Mouse (Mus musculus) heart, postnatal 0 days (tissue): Measurements from ENCODE around the gene Suox. TPM values are rescaled to one million over a fixed set of nuclear protein-coding genes. Genes with fewer than 3 reads are reported as not detected.
"Not testable (repeated sequence)": the region's sequence is repeated elsewhere in the genome, so short reads cannot be mapped to it uniquely, and the experiment has no call there.

ENCODE experiments used
- ATAC-seq: fragments of 200-750 bp; cut with Nextera tagmentation; 2 replicates; pipeline ENCODE4 v1.8.0; 2017; ENCODE audit warnings: low read depth, moderate number of reproducible peaks, moderate library complexity; ENCODE audit not compliant: insufficient read depth
- DNase-seq: peaks from one replicate; pipeline ENCODE4 v3.0.0-alpha.2; 2016; ENCODE audit warnings: low spot score
- H3K27ac ChIP-seq: fragments of 300-500 bp; sonication (generic); 2 replicates; pipeline ENCODE4 v1.5.1; 2014; ENCODE audit warnings: low read depth, mild to moderate bottlenecking
- H3K27me3 ChIP-seq: fragments of 300-500 bp; sonication (generic); 2 replicates; pipeline ENCODE4 v1.6.1; 2014; ENCODE audit warnings: low read length, mixed read lengths; ENCODE audit not compliant: control insufficient read depth, insufficient read depth
- H3K36me3 ChIP-seq: fragments of 300-500 bp; sonication (generic); replicated peaks from 2 replicates; pipeline ENCODE4 v1.6.1; 2014; ENCODE audit warnings: low read length, mixed read lengths; ENCODE audit not compliant: control insufficient read depth, insufficient read depth
- H3K4me1 ChIP-seq: fragments of 300-500 bp; sonication (generic); 2 replicates; pipeline ENCODE4 v1.6.1; 2014; ENCODE audit warnings: antibody characterized with exemption; ENCODE audit not compliant: control insufficient read depth, insufficient read depth
- H3K4me2 ChIP-seq: fragments of 300-500 bp; sonication (generic); 2 replicates; pipeline ENCODE4 v1.6.1; 2014; ENCODE audit warnings: low read depth, mild to moderate bottlenecking, low read length, moderate library complexity
- H3K4me3 ChIP-seq: fragments of 300-500 bp; sonication (generic); 2 replicates; pipeline ENCODE4 v1.5.1; 2014; ENCODE audit warnings: low read depth, low read length
- H3K9ac ChIP-seq: fragments of 300-500 bp; sonication (generic); replicated peaks from 2 replicates; pipeline ENCODE4 v1.6.1; 2014; ENCODE audit warnings: low read depth, low read length, mixed read lengths
- H3K9me3 ChIP-seq: fragments of 300-500 bp; sonication (generic); replicated peaks from 2 replicates; pipeline ENCODE4 v1.6.1; 2016; ENCODE audit warnings: low read length; ENCODE audit not compliant: control insufficient read depth
- CTCF ChIP-seq: IDR thresholded peaks from 2 replicates; pipeline ENCODE4 v1.5.1; 2016; ENCODE audit warnings: antibody characterized with exemption, control low read depth, low read depth
- EP300 ChIP-seq: IDR thresholded peaks from 2 replicates; pipeline ENCODE4 v1.6.1; 2016; ENCODE audit warnings: antibody characterized with exemption, low read depth
- WGBS: fragments of 180-500 bp; shearing (Covaris S2); extraction: QIAGEN DNeasy Blood & Tissue Kit; methylation state at CpG from one replicate; pipeline ENCODE4 v1.1.7; 2014; 5-methylcytosine and 5-hydroxymethylcytosine counted together
- polyA plus RNA-seq: library from polyadenylated mRNA; unstranded; fragments of >200 nt; fragmentation: Nextera tagmentation; extraction: Ambion mirVana; gene quantifications from 2 replicates; pipeline ENCODE4 v1.2.1, GENCODE M21; 2015
- total RNA-seq: library from RNA; depleted of rRNA; stranded (reverse); fragments of >200 nt; gene quantifications from 2 replicates; pipeline ENCODE4 v1.2.3, GENCODE M21; 2014; ENCODE audit warnings: low replicate concordance

The Suox gene
- total and polyA plus RNA-seq, 2 experiments from 2014 or later: 12.5 to 17.2 TPM

GRCm38 (mm10) chr10:128639999-128640398 lies 33.9 kb downstream of the Suox start:
- Histone ChIP-seq H3K4me2 (no peak overlapping the region), H3K36me3 (no peaks in the 10 kb centered on the region), H3K9me3 (no peaks in the 10 kb centered on the region), H3K27ac (no peak overlapping the region), H3K4me1 (peaks cover 6% of the 10 kb centered on the region), H3K27me3 (no peaks in the 10 kb centered on the region; the same call in 1 of the 2 replicates), H3K9ac (no peak overlapping the region), H3K4me3 (no peak overlapping the region)
- DNase-seq: no peak
- no peak for TF ChIP-seq EP300
- TF ChIP-seq CTCF: no peak
- WGBS: 67% methylated on average over 14 of the region's 14 CpGs
- ATAC-seq: no peak

DNA sequence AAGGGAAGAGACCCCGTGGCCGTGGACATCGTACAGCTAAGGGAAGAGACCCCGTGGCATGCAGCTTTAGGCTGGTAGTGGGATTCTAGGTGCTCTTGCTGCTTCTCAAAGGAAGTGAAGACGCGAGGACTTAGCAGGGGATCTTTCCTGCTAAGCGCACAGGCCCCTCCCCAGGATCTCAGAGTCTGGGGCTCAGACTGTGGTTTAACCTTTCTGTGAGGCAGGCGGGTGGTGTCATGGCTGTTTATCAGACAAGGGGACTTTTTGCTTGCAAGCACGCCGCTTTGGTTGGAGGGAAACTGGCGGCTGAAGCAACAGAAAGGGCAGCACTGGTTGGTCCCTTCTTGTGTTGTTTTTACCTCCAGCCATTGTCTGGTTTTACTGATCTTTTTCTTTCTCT lies 36.9 kb downstream of the Suox start:
- H3K27me3 ChIP-seq: no peaks in the 10 kb centered on the region
- TF ChIP-seq CTCF: no peak
- TF ChIP-seq EP300: no peak
- H3K4me2 ChIP-seq: no peak overlapping the region; the same call in 1 of the 2 replicates
- no peaks in the 10 kb centered on the region for H3K36me3 ChIP-seq
- WGBS: 23% methylated on average over 11 of the region's 11 CpGs
- no peak for ATAC-seq
- H3K9ac ChIP-seq: no peak overlapping the region
- peaks cover 2% of the 10 kb centered on the region; the same call in 1 of the 2 replicates for H3K4me1 ChIP-seq
- no peak for DNase-seq
- H3K4me3 ChIP-seq: no peak overlapping the region
- no peaks in the 10 kb centered on the region for H3K9me3 ChIP-seq
- peak overlapping the region; percentile 4; the same call in 1 of the 2 replicates for H3K27ac ChIP-seq

GRCm38 (mm10) chr10:128636561-128636960 lies 37.3 kb downstream of the Suox start:
- Histone ChIP-seq H3K9ac (no peak overlapping the region), H3K27ac (no peak overlapping the region), H3K27me3 (no peaks in the 10 kb centered on the region), H3K4me2 (no peak overlapping the region; the same call in 1 of the 2 replicates), H3K4me3 (no peak overlapping the region), H3K36me3 (no peaks in the 10 kb centered on the region), H3K4me1 (no peaks in the 10 kb centered on the region), H3K9me3 (no peaks in the 10 kb centered on the region)
- TF ChIP-seq CTCF (no peak), EP300 (no peak)
- WGBS: 42% methylated on average over 6 of the region's 6 CpGs
- no peak for DNase-seq
- ATAC-seq: no peak

DNA sequence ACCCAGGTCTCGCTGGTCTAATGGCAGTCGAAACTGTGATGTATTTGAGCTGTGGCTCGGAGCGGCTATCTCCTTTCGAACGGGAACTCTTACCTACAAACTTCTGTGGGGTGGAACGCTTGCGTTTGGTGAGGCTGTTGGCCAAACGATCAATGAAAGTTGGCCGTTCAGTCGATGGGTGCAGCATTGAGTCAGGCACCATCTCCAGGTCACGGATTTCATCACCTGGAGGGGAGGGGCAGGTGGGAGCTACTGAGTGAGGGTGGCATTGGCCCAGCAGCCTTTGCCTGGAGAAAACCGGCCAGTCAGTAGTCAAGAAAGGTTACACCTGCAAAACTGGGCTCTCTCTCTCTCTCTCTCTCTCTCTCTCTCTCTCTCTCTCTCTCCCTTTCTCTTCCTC lies 38.2 kb downstream of the Suox start:
- no peak for ATAC-seq
- H3K9me3 ChIP-seq: no peaks in the 10 kb centered on the region

GRCm38 (mm10) chr10:128631571-128631970 lies 42.3 kb downstream of the Suox start:
- ATAC-seq: no peak

More for the DNA sequence above, 38.2 kb downstream of the Suox start:
- Histone ChIP-seq H3K4me3 (no peak overlapping the region), H3K4me2 (no peak overlapping the region), H3K9ac (no peak overlapping the region), H3K4me1 (no peaks in the 10 kb centered on the region), H3K36me3 (no peaks in the 10 kb centered on the region), H3K27me3 (no peaks in the 10 kb centered on the region), H3K27ac (no peak overlapping the region)
- no peak for DNase-seq
- no peak for TF ChIP-seq CTCF
- no peak for TF ChIP-seq EP300
- WGBS: 93% methylated on average over 13 of the region's 13 CpGs

GRCm38 (mm10) chr10:128630306-128630705 lies 43.6 kb downstream of the Suox start:
- H3K9me3 ChIP-seq, H3K9ac ChIP-seq, H3K27ac ChIP-seq, H3K36me3 ChIP-seq, ATAC-seq, H3K4me2 ChIP-seq, H3K4me3 ChIP-seq, DNase-seq, H3K4me1 ChIP-seq, H3K27me3 ChIP-seq: not testable (repeated sequence)
- 73% methylated on average over 5 of the region's 5 CpGs for WGBS

More at GRCm38 (mm10) chr10:128631571-128631970, 42.3 kb downstream of the Suox start:
- no peak for DNase-seq
- no peak overlapping the region for H3K9ac ChIP-seq
- no peaks in the 10 kb centered on the region for H3K36me3 ChIP-seq
- no peak overlapping the region for H3K4me3 ChIP-seq
- TF ChIP-seq CTCF (no peak), EP300 (no peak)
- no peaks in the 10 kb centered on the region for H3K27me3 ChIP-seq
- no peaks in the 10 kb centered on the region for H3K4me1 ChIP-seq
- no peak overlapping the region for H3K4me2 ChIP-seq
- H3K27ac ChIP-seq: no peak overlapping the region
- 24% methylated on average over 6 of the region's 6 CpGs for WGBS
- H3K9me3 ChIP-seq: no peaks in the 10 kb centered on the region
